ENCODE assay signal across 9 mouse cellular contexts in the genomic region with DNA sequence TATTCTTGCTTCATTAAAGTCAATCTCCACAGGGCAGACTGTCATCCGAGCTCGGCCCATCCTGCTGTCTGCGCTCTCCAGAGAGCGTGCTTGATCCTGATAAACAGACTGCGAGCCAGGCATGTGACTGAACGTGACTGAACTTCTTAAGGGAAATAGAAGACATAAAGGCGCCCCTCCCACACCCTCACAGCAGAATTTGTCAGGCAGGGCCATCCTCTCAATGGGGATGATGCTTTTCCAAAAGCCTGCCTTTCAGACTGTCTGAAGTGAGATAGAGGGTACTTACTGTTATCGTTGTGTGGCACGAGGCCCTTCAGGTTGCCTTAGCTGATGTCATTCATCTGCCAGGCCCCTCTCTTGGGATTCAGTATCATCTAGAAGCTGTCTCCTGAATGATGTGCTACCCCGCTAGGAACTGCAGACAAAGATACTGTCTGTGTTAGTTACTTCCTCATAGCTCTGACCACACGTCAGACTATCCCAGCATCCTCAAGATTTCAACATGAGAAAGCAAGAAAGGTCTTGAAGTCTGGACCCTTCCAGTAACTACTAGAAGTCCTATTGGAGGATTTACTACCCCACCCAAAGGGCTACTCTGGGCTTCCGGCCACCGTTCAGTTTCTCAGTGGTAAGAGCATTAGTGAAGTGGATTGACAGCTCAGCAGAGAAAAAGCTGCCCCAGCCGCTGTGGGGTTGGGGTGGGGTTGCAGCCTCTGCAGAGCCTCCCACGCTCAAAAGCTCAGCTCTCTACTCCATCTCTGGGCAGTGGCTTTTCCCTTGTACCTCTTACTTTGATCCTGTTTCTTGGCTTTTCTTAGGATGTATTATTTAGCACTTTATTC. TPM values are rescaled to one million over a fixed set of nuclear protein-coding genes. Genes with fewer than 3 reads are reported as not detected.
A peak's percentile ranks its signal among the peaks of the same experiment; 100 is the strongest.
DNase-seq lines count a peak whose midpoint lies in the region; ATAC-seq lines count a peak whose summit lies in the region.
"Had no signal": no experiment of that assay in that cellular context is flagged by ENCODE, and none has a peak within 500 bp of the region (broad histone marks: within the 10 kb centered on the region; RNA-seq: fewer than 3 reads in every experiment).

No protein-coding gene starts in this region.

- no peaks in the 10 kb centered on the region for H3K9me3 ChIP-seq in midbrain, embryonic 11.5 days (ENCODE audit: control insufficient read depth, low read length)
- H3K9me3 ChIP-seq in midbrain, embryonic 10.5 days (replicated peaks): no peaks in the 10 kb centered on the region
- H3K9me3 ChIP-seq in hindbrain, embryonic 14.5 days (ENCODE audit: control insufficient read depth, low read length): no peaks in the 10 kb centered on the region
- no peaks in the 10 kb centered on the region for H3K9me3 ChIP-seq in midbrain, embryonic 14.5 days (ENCODE audit: control insufficient read depth, low read length)

- WGBS in midbrain, embryonic 11.5 days: 50% methylated on average over 15 of the region's 15 CpGs
- 54% methylated on average over 15 of the region's 15 CpGs for WGBS in midbrain, embryonic 10.5 days
- WGBS in hindbrain, embryonic 14.5 days: 32% methylated on average over 15 of the region's 15 CpGs
- WGBS in midbrain, embryonic 14.5 days: 30% methylated on average over 15 of the region's 15 CpGs

- intact Hi-C loops in left cerebral cortex, postnatal 14 days (cut with DNase I): loop anchor here (5.0 to 10.0 kb wide), 2 partner anchors 575 to 762 kb away; no protein-coding TSS in a partner anchor

- peak; percentile 82 for DNase-seq in midbrain, embryonic 11.5 days (ENCODE audit: low spot score, missing footprints)
- DNase-seq in midbrain, embryonic 10.5 days (ENCODE audit: low spot score): no peak
- DNase-seq in hindbrain, embryonic 14.5 days (ENCODE audit: low spot score): no peak
- DNase-seq in midbrain, embryonic 14.5 days: peak; percentile 68
- DNase-seq in thymus, postnatal 4 days: peak; percentile 63
- DNase-seq in left cerebral cortex, postnatal 14 days (ENCODE audit: low spot score in 2 of 2): no peak

- no peak overlapping the region for H3K4me2 ChIP-seq in midbrain, embryonic 11.5 days
- no peak overlapping the region for H3K4me2 ChIP-seq in hindbrain, embryonic 14.5 days (replicated peaks)
- peak overlapping the region; percentile 22 for H3K4me2 ChIP-seq in midbrain, embryonic 14.5 days (ENCODE audit: low read length)

- no peaks in the 10 kb centered on the region for H3K27me3 ChIP-seq in midbrain, embryonic 11.5 days (ENCODE audit: control insufficient read depth, insufficient read depth, low read length)
- H3K27me3 ChIP-seq in midbrain, embryonic 10.5 days (ENCODE audit: low read depth, poor library complexity, severe bottlenecking): no peaks in the 10 kb centered on the region
- H3K27me3 ChIP-seq in hindbrain, embryonic 14.5 days (ENCODE audit: control insufficient read depth, insufficient read depth, low read length): no peaks in the 10 kb centered on the region
- H3K27me3 ChIP-seq in midbrain, embryonic 14.5 days (ENCODE audit: control insufficient read depth, insufficient read depth, low read length): no peaks in the 10 kb centered on the region

- H3K36me3 ChIP-seq in midbrain, embryonic 11.5 days (ENCODE audit: control insufficient read depth, insufficient read depth, low read length): no peaks in the 10 kb centered on the region
- H3K36me3 ChIP-seq in midbrain, embryonic 10.5 days: no peaks in the 10 kb centered on the region
- H3K36me3 ChIP-seq in hindbrain, embryonic 14.5 days (replicated peaks; ENCODE audit: control insufficient read depth, insufficient read depth): no peaks in the 10 kb centered on the region
- H3K36me3 ChIP-seq in midbrain, embryonic 14.5 days (ENCODE audit: control insufficient read depth, insufficient read depth, low read length): no peaks in the 10 kb centered on the region

- ATAC-seq in midbrain, embryonic 11.5 days (ENCODE audit: low FRiP score): peak; percentile 67; the same call in 1 of the 2 replicates
- ATAC-seq in hindbrain, embryonic 14.5 days (ENCODE audit: low FRiP score): peak; percentile 21; the same call in 1 of the 2 replicates
- ATAC-seq in midbrain, embryonic 14.5 days (ENCODE audit: low FRiP score, low TSS enrichment): no peak
- no peak for ATAC-seq in CD4-positive, CD25-positive, alpha-beta regulatory T cell, adult 4 months
- ATAC-seq in inflammation-experienced regulatory T-cells, adult 6 months: no peak

- H3K4me3 ChIP-seq in midbrain, embryonic 11.5 days (ENCODE audit: low read depth, low read length): no peak overlapping the region
- H3K4me3 ChIP-seq in midbrain, embryonic 10.5 days: no peak overlapping the region
- no peak overlapping the region for H3K4me3 ChIP-seq in hindbrain, embryonic 14.5 days (replicated peaks; ENCODE audit: low read length)
- no peak overlapping the region for H3K4me3 ChIP-seq in midbrain, embryonic 14.5 days (replicated peaks; ENCODE audit: low read depth, low read length)

- no peak overlapping the region for H3K27ac ChIP-seq in midbrain, embryonic 11.5 days (ENCODE audit: low read depth, low read length)
- no peak overlapping the region for H3K27ac ChIP-seq in midbrain, embryonic 10.5 days (replicated peaks)
- no peak overlapping the region for H3K27ac ChIP-seq in hindbrain, embryonic 14.5 days
- H3K27ac ChIP-seq in midbrain, embryonic 14.5 days (replicated peaks; ENCODE audit: low read depth, low read length): peak overlapping the region; percentile 42
- H3K27ac ChIP-seq: macrophage had no signal

- no peaks in the 10 kb centered on the region for H3K4me1 ChIP-seq in midbrain, embryonic 11.5 days (ENCODE audit: control insufficient read depth, insufficient read depth, low read length)
- H3K4me1 ChIP-seq in midbrain, embryonic 10.5 days: peaks cover 17% of the 10 kb centered on the region
- H3K4me1 ChIP-seq in hindbrain, embryonic 14.5 days (replicated peaks; ENCODE audit: control insufficient read depth, insufficient read depth, low read length): no peaks in the 10 kb centered on the region
- peaks cover 6% of the 10 kb centered on the region; the same call in 1 of the 2 replicates for H3K4me1 ChIP-seq in midbrain, embryonic 14.5 days (ENCODE audit: control insufficient read depth, insufficient read depth, low read length)

- no peak overlapping the region for H3K9ac ChIP-seq in midbrain, embryonic 11.5 days (ENCODE audit: low read length)
- H3K9ac ChIP-seq in hindbrain, embryonic 14.5 days: no peak overlapping the region
- no peak overlapping the region for H3K9ac ChIP-seq in midbrain, embryonic 14.5 days (replicated peaks; ENCODE audit: low read length)

RNA-seq across cellular contexts. Expression of a gene that starts 28.2 kb away (rescaled TPM):
- polyA plus RNA-seq in midbrain, embryonic 11.5 days (2014; fragmentation: Nextera tagmentation; extraction: Ambion mirVana): 48.8 and 57.0 TPM in 2 replicates
- polyA plus RNA-seq in midbrain, embryonic 10.5 days (2016; fragmentation: Nextera tagmentation; extraction: Ambion mirVana): 52.9 and 53.8 TPM in 2 replicates
- polyA plus RNA-seq in hindbrain, embryonic 14.5 days (2014; fragmentation: Nextera tagmentation; extraction: Ambion mirVana): 5.9 and 10.5 TPM in 2 replicates
- 4.9 and 10.3 TPM in 2 replicates for polyA plus RNA-seq in midbrain, embryonic 14.5 days (2014; fragmentation: Nextera tagmentation; extraction: Ambion mirVana)
- polyA plus RNA-seq in CD4-positive, CD25-positive, alpha-beta regulatory T cell, adult 4 months (2017; shearing (Covaris generic)): 10 to 100 TPM; 15.0 to 15.6 TPM
- 10 to 100 TPM; 15.0 to 47.1 (median 15.9) TPM for polyA plus RNA-seq in inflammation-experienced regulatory T-cells, adult 6 months (2017; shearing (Covaris generic))
- total RNA-seq in left cerebral cortex, postnatal 14 days (2021): 1 to 10 TPM; 1.1 TPM

Comparison
In these comparisons a context has a peak if more than half of its experiments do, and no peak if none do; other contexts are left out.
1. ATAC-seq: peak in midbrain, embryonic 11.5 days (single experiment) and hindbrain, embryonic 14.5 days (single experiment); none in midbrain, embryonic 14.5 days (single experiment), CD4-positive, CD25-positive, alpha-beta regulatory T cell, adult 4 months (single experiment) and inflammation-experienced regulatory T-cells, adult 6 months (single experiment).
2. DNase-seq: peak in midbrain, embryonic 11.5 days (single experiment), midbrain, embryonic 14.5 days (single experiment) and thymus, postnatal 4 days (single experiment); none in midbrain, embryonic 10.5 days (single experiment), hindbrain, embryonic 14.5 days (single experiment) and left cerebral cortex, postnatal 14 days (0 of 2).